Mouse (Mus musculus) gonadal fat pad, adult 2 months (tissue): ENCODE measurements around the gene Mmp21. TPM values are rescaled to one million over a fixed set of nuclear protein-coding genes. Genes with fewer than 3 reads are reported as not detected.
"Not testable (repeated sequence)": the region's sequence is repeated elsewhere in the genome, so short reads cannot be mapped to it uniquely, and the experiment has no call there.

Source experiments
- DNase-seq: peaks from one replicate; pipeline ENCODE4 v3.0.0-alpha.2; 2012; ENCODE audit warnings: low read depth
- polyA plus RNA-seq: library from polyadenylated mRNA; depleted of rRNA; stranded (reverse); fragments of >200 nt; gene quantifications from 2 replicates; pipeline ENCODE4 v1.2.3, GENCODE M21; 2012; rRNA removed

Mmp21 gene
- polyA plus RNA-seq = not detected in 2 replicates

DNA sequence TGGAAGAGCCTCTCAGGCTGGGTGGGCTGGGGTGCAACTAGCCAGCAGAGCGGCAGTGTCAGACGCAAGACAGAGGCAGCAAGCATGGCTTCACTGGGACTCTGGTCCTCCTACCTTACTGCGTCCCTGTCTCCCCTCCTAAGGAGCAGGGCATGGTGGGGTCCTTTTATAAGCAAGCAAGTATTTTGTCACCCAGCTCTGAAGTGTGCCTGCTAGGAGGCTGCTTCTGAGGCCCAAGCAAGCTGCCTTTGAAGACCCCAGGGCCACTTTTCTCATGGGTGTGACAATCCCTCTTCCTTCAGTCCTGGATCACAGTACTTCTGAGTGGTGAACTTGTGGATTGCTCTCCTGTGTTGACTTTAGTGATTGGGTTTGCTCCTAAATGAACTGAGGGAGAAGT, at the start of gene Mmp21:
Gene Mmp21, minus strand, starts transcription at position 101 of the 400 bp plus-strand sequence.
- DNase-seq = no peak

DNA sequence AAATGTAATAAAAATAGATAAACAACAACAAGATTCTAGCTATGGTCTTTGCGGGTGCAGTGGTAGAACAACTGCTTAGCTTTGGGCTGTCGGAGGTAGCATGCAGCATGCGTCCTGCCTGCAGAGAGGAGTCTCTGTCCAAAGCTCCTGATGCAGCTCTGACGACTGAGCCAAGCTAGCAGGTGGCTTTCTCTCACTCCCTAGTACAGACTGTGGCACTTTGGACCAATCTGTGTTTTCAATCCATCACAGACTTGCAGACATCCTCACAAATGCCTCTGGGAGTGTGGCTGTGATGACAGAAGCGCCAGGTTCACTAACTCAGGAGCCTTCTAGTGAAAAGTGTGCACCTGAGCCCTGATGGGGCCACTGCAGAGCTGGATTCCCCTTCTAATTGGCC, 49.5 kb upstream of the Mmp21 start:
- DNase-seq = no peak

DNA sequence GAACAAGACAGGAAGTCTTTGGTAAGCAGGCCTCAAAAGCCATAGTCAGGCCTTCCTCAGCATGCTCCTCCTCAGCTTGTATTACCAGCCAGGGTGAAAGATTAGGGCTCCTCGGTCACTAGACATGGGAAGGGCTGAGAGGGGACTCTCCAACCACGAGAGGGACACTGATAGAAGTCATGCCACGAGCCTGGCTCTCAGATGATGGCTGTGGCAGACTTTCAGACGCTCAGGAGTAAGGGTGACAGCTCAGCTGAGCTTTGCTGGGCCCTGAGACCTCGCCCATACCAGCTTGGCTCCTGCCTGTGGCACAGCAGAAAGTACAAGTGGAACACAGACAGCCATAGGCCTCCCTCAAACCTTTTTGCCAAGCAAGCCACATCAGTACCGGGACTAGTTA, 47.2 kb upstream of the Mmp21 start:
- no peak for DNase-seq

DNA sequence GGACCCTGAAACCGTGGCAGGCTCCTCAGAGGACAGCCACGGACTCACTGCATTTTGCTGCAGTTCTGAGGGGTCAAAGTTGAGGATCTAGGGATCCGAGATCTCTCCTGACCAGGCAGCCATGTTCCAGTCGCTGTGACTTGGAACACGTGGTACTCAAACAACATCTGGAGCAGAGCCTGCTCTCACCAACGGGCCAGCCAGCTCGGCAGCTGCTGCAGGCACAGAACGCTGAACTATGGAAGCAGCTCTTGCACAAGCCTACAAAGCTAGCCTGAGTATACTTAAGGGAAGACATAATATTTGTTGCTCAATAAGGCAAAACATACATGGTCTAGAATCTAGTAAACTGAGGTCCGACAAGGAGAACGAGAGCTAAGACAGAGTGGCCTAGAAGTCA, 45.7 kb upstream of the Mmp21 start:
- DNase-seq = peak; percentile 24

DNA sequence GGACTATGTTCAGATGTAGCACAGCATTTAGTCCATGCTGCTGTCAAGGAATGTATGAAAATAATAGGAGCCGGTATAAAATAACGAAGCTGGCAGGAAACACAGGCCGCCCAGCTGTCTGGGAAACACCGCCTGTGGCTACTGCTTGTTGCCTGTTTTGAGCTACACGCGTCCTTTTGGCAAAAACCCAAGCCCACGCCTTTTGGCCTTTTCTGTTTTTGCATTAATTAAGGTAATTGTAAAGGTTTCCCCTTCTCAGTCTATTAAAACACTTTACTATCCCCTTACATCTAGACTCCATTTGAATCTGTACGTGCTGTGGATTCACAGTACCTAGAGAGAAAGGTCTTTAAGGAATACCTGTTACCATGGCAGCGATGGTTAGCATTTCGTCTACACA, 45.0 kb upstream of the Mmp21 start:
- no peak for DNase-seq

DNA sequence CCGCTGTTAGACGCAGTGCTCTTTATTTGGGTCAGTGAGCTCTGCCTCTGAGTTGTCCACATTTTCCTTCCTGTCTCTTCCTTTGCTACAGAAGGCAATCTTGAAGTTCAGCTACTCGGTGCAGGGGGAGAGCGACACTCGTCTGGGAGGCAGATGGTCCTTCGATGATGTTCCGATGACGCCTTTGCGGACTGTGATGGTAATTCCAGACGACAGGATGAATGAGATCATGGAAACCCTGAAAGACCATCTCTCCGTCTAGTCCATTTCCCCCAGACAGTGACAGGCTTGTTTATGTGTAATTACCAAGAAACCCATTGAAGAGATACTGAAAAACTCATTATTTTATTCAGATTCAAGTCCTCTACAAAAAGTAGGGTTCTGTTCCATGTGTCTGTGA, 40.8 kb upstream of the Mmp21 start:
- no peak for DNase-seq

DNA sequence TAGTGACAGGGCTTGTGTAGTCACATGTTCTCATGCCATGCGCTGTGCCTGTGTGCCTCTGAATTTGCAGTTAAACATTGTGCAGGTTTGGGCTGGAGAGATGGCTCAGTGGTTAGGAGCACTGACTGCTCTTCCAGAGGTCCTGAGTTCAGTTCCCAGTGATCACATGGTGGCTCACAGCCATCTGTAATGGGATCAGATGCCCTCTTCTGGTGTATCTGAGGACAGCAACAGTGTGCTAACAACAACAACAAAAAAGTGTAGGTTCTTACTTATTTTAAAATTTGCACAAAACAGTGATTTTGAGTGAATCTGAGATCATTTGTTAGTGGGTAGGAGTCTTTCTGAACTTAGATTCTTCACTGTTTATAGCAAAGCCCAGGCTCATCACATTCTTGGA, 38.7 kb upstream of the Mmp21 start:
- no peak for DNase-seq

DNA sequence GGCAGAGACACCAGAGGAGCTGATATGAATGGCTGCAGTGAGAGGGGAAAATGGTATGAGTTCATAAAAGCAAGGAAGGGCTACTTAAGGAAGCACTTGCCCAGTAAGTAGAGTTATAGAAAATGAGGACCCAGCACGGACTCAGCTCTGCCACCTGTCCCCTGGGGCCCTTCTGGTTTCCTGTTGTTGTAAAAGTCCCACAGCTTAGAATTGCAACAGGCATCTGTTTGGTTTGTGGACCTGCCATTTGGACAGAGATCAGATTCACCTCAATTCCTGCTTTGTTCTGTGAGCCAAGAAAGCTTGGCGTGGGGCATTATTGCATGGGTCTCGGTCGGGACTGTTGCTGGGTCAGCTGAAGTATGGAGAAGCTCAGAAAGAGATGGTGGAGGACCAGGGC, 35.5 kb upstream of the Mmp21 start:
- DNase-seq = peak; percentile 82

DNA sequence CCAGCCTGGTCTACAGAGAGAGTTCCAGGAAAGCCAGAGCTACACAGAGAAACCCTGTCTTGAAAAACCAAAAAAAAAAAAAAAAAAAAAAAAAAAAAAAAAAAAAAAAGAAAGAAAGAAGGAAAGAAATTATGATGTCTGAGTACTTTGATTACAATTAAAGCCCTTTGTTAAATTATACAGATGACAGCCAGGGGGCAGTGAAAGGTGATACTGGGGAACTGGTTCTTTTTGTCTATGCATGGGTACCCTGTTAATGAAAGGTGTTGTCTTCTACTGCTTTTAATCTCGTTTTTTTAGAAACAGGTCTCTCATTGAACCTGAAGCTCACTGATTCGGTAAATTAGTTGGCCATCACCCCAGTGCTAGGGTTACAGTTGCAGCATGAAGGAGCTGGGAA, 27.4 kb upstream of the Mmp21 start:
- DNase-seq = no peak

DNA sequence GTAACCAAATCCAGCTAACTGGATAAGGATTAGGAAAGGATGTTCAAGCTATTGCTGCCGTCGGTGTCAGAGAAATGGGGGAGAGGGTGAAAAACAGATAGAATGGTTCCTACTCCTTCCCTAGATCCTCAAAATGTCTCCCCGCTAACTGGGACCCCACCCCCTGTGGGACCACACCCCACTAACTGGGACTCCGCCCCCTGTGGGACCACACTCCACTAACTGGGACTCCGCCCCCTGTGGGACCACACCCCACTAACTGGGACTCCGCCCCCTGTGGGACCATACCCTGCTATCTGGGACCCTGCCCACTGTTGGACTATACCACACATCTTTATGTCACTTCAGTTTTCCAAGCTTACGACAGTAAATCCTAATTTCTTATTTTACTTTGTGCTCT, 24.0 kb upstream of the Mmp21 start:
- no peak for DNase-seq

DNA sequence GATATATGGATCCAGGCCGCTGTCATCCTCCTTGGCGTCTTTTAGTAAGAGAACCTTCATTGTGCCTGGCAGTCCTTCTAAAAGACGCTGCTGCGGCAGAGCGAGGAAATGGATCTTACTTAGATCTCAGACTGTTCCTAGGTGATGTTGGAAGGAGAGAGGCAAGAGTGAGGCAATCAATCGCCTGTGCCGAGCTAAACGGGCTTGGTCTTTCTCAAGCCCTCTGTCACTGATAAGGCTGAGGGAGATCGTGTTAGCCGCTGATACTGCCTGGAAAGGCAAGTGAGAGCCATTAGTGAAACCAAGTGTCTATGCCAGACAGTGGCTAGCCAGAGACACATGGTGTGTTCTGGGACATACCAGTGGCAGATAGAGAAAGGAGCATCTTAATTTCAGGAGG, 22.5 kb upstream of the Mmp21 start:
- DNase-seq = no peak

DNA sequence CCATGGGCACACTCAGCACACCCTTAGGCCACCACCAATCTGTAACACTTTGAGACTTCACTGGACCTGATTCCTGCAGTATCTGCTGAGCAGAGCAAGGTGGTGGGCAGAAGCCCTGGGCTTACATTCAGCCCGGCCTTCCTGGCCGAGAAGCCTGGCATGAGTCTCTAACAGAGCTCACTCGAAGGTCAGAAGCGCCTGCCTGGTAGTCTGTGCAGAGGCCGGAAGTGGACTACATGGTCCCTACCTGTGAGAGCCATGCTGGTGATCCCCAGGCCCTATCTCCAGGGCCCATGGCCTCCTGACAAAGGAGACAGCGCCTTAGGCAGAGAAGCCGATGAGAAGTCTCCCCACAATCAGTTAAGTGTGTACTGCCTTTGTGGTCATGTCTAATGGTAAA, 21.5 kb upstream of the Mmp21 start:
- DNase-seq = no peak

DNA sequence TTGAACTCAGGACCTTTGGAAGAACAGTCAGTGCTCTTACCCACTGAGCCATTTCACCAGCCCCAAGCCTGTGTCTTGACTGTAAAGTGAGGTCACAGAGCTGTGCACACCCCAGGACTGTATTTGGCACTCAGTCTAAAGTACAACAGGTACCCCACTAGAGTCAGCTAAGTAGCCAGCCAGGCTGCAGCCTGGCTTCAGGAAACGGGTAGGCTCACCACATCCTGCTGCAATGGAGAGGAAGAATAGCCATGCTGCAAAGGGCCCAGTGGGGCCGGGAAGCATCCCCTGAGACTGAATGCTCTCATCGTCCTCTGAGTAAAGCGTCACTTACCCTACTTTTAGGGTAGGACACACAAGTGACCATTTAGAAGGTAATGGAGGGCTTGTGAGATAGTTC, 20.0 kb upstream of the Mmp21 start:
- no peak for DNase-seq

DNA sequence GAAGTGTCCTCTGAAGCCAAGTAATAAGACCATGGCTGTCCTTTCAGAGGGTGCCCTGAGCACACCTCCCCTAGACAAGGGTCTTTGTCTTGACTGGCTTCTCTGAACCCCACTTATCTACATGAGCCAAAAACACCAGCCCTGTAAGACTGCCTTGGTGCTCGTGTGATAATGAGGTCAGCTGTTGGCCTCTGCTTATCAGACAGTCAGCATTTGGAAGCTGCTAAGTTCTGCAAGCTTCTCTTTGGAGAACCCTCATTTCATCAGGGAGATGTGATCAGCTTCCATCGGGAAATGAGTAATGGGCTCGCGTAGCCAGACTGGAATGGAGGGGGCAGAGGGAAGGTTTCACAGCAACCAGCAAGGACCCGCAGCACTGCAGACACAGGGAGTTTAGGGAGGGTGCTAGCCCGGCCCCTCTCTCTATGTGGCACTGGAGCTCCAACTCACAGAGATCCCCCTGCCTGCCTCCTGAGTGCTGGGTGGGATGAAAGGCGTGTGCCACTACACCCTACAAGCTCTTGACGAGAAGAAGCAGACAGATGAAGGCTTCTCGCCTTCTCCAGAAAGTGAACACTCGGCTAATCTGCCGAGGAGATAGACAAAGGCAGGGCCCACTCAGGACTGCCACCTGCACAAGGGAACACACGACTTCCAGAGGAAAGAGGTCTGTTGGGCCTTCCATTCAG, 18.3 kb upstream of the Mmp21 start:
- DNase-seq = no peak

DNA sequence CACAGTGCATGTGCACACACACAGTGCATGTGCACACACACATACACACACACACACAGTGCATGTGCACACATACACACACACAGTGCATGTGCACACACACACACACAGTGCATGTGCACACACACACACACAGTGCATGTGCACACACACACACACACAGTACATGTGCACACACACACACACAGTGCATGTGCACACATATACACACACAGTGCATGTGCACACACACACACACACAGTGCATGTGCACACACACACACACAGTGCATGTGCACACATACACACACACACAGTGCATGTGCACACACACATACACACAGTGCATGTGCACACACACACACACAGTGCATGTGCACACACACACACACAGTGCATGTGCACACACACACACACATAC, 5.8 kb upstream of the Mmp21 start:
- DNase-seq = not testable (repeated sequence)

DNA sequence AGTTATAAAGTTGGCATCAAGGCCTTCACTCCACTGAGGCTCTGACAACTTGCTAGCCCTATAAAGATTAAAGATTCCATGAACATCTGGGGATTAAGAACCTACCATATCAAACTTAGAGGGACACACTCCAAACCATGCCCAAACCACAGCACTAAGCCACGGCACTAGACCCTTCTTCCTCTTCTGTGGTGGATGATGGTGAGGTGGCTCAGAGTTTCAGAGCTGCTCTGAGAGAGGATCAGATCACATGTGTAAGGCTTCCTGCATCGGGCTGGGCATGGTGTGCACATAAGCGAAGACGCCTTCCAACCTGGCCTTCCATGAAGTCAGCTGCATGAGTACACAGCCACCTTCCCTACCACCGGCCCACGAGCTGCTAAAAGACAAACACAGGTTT, 4.8 kb upstream of the Mmp21 start:
- DNase-seq = no peak

DNA sequence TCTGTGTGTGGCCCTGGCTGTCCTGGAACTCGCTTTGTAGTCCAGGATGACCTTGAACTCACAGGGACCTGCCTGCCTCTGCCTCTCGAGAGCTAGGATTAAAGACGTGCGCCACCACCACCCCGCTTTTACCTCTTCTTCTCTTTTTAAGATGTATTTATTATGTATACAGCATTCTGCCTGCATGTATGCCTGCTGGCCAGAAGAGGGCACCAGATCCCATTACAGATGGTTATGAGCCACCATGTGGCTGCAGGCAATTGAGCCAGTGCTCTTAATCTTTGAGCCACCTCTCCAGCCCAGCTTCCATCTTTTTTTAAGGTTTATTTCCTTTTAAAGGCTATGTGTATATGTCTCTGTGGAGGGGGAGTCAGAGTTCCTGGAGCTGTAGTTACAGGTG, 4.2 kb upstream of the Mmp21 start:
- no peak for DNase-seq

DNA sequence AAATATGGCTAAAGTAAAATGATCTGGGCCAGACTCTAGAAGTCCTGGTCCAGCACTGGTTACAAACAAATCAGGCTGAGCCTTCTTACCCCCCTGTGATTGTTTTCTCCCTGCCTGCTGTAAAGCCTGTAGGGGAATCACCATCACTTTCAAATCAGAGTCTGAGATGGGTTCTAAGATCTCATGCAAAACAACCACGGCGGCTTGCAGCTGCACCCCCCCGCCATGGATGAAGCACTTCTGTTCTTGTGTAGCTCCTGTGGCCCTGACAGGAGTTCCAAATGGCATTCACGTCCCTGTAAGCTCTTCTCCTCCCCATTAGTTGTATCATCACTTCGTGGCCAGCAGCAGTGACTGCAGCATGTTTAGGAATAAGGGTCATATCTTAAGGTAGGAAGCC, 3.8 kb upstream of the Mmp21 start:
- DNase-seq = no peak

DNA sequence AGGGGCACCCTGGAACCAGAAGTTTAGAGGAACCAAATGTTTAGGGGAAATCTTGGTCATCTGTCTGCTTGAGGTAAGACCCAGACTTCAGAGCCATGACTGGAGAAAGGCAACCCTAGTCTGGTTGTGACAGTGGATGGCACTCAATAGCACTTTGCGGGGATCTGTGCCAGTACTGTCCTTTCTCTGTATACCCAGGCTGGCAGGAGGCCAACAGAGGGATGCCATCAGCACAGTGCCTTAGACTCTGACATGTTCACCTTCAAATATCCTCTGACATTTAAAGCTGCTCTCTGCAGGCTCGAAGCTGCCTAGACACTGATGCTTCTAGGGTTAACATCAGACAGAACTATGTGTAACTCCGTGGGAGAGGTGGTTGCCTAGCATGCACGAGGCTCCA, 422 bp downstream of the Mmp21 start:
- no peak for DNase-seq

DNA sequence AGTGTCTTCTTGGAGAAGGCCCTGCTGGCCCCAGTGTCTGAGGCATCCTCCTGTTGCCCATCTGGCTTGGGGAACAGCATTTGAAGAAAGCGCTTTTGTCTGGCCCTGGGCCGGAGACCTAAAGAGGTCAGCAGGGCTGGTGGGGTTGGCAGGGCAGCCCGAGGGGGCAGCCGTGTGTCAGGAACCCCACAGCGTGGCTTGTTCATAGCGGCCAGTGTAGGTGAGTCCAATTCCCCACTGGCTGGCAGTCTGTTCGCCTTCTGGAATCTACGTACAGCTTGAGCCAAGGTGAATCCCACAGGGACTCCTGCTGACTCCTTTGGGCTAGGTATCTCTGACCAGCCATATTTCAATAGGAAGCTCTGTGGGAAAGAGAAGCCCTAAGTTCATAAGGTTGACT, 1.1 kb downstream of the Mmp21 start:
- DNase-seq = no peak

DNA sequence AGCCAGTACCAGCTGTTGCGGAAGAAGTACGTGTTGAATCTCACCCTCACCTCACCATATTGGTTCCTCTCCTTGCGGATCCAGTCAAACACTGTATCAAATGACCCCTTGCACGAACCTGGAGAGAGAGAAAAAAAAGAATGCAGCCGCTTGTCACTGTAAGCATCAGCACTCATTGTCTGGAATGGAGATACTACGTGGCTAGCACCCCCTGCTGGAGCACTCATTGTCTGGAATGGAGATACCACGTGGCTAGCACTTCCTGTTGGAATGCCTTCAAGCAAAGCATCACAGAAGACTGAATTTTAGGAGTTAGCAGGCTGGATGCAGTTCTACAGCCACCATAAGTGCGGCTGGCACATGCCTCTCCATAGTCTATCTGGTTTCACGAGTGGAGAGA, 3.9 kb downstream of the Mmp21 start:
- DNase-seq = no peak

DNA sequence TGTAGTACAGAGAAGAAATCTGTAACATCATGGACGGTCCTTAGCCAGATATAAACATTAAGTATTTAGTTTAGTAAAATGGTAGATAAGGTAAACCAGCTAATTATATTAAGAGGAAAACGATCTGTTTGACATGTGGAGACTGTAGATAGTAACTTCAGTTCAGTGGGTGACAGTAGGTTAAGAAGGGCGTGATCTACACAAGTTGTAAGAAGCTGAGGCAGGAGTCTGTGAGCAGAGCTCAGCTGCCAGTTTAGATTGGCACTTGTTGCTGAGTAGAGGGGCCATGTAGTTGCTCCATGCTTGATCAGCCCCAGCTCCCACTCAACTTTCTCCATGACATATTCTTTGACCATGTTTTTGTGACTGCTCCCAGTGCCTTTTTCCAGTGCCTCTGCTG, 9.0 kb downstream of the Mmp21 start:
- no peak for DNase-seq

DNA sequence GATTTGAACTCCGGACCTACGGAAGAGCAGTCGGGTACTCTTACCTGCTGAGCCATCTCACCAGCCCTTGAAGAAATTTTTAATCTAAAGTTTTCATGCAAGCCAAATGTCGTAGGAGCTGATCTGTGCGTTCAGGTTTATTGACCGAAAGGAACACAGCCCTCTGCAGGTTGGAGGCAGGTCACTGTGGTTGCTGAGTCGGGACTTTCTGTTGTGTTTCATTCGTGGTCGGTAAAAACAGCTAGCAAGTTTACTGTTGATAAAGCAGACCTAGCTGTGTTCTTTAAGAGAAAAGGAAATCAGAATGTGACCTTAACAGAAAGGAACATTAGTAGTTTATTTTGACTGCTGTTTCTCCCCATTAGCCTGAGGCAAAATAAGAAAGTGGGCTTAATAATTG, 9.9 kb downstream of the Mmp21 start:
- no peak for DNase-seq

DNA sequence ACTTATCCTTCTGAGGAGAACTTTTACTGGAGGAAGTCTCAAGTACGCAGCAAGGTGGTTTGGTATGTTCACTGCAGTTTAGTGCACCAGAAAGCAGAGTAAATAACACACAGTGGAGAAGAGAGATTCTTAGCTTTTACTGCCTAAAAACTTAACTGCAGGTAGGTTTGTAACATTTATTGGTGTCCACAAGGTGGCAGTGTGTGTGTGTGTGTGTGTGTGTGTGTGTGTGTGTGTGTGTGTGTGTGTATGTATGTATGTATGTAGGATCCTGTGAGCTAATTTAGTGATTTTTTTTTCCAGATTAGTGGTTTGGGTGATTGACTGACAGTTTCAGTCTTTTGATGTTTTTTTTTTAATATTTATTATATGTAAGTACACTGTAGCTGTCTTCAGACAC, 10.8 kb downstream of the Mmp21 start:
- no peak for DNase-seq

DNA sequence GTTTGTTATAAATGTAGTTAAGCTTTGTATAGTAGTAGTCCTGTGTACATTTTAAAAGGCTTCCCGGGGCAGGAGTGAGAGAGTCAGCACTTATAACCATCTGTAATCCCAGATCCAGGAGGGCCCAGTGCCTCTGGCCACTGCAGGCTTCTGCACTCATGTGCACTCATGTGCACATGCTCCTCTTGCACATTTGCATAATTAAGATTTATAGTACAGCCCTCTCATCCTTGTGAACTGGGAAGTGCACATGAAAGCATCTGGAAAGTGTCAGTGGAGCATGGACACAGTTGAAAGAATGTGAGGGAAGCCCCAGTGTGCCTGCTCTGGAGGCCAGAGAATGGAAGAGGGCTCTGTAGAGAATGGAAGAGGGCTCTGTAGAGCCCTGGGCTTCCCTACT, 17.4 kb downstream of the Mmp21 start:
- no peak for DNase-seq
